Mouse (Mus musculus) thymus, postnatal 14 days (tissue): ENCODE measurements around the gene Ccdc183.
A peak's percentile ranks its signal among the peaks of the same experiment; 100 is the strongest.

Experiments
- DNase-seq: peaks from one replicate; pipeline ENCODE4 v3.0.0; 2021

Ccdc183 gene

DNA sequence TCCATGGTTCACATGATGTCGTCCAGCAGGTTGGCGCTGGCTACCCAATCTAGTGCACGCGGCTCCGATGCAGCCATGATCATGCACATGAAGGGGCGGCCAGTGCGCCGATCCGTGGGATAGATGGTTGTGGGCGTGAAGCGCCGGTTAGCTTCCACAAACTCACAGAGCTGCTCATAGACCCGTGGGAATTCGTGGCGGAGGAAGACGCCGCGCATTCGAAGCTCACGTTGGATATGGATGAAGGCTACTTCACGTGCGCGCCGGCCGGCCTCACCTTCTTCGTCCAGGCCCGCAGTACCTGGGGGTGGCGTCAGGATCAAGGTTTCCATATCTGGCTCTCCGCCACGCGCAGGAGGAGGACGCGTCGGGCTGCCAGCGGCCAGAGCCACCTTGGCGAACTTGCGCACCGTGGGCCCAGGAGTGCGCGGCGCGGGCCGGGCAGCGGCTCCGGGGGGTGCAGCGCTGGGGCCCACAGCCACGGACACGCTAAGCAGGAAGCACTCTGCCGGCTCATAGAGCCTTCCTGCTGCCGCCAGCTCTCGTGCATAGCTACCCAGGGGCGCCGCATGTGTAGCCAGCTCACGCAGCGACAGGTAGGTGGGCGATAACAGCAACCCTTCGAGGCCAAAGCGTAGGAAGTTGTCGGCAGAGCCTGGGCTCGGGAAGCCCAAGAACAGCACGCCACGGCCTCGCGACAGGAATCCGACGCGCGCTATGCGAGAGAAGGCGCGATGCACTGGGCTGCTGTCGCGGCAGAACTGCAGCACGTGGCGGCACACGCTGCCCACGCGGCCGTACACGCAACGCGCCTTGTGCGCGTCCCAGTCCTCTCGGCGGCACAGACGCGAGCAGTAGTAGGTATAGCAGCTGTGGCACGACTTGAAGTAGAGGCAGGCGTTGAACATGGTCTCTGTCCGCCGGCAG, 40.2 kb downstream of the Ccdc183 start:
- DNase-seq: peak; percentile 31

DNA sequence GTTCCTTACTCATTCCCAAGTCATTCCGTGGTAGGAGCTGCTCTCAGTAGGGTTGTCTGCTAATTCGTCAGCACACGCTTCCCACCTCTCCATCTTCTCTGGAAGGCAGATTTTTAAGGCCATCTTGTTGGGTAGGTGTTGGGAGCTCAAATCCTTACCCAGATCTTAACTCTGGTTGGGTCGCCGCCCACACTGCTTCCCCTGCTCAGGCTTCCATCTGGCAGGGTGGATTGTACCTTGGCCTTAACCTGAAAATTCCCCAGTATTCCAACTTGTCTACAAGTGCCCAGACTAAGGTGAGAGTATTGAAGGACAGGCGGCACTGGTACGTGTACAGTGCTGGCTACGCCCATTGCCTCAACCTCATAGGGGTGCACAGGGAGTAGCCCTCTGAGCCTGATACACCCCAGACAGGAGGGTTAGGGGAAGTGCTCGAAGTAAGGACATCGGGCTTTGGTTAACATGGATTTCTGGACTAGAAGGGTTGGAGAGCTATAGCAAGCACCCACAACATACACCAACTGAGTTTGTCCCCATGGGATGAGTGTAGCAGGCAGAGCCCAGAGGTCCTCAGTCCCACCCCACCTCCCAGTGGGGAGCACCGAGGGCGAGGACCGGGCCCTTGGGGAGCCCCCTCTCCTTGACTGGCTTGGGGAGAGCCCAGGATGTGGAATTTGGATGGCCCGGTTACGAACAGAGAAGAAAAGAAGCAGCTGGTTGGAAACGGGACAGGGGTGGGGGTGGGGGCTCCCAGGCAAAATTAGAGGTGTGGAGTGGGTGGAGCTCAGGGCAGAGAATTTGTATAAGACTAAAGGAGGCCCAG, 41.2 kb downstream of the Ccdc183 start:
- no peak for DNase-seq

DNA sequence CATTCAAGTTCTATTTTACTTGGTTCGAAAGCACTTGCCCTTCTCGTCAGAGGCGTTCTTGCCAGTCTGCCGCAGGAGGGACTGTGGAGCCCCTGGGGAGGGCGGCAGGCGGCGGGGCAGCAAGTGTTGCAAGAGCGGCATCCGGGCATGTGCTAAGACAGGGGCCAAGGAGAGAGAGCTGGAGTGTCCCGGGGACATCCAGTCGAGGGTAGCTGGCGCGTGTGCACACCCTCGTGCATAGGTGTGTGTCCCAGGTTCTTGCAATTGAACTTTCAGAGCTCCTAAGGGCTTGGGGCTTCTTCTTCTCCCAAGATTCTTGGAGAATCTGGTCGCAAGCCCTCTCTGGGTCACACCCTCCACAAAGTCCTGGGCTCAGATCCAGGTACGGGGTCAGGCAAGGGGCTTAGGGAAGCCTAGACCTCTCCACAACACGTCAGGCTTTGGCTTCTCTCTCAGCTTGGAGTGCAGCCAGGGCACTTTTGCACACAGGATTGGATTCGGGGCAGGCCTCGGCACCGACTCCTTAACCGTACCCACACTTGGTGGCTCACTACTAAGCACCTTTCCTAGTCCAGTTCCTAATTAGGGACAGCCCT, 41.9 kb downstream of the Ccdc183 start:
- peak; percentile 78 for DNase-seq

DNA sequence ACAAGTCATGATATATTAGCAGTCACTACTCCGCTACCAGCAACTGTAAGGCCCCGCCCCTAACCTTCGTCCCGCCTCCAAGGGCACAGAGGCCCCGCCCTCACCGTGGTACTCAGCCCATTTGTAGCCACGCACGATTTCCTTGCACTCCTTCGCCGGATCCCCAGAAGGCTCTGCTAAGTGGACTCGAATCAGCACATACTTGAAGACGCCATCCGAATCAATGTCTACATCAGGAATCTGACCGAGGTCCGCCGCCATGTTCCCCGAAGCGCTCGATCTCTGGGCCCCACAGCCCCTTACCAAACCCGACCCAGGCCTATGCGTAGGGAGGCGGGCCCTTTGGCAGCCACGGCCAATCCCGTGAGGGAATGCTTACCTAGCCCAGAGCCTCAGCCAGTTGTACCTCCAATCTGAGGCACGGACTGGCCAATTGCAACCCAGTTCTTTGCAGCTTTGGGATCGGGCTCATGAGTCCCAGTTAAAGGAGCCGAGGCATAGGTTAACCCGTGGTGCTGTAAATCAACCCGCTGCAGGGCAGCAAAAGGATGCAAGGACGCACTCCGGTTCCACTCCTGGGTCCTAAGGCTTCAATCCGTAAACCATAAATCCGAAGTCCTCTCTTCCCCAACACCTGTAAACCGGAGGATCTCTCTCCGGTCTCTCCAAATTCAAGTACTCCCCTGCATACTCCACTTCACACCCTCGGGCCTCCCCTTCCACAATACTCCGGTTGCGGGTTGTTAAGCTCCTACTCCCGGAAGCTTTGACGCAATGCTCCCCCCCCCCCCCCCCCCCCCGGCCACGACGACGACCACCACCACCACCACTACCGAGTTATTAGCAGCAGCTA, 42.7 kb downstream of the Ccdc183 start, which contains the start of the genes Mamdc4 and Phpt1:
TSS of gene Mamdc4 (minus strand) at position 267 of the 853 bp plus-strand sequence.
TSS of gene Phpt1 (minus strand) at position 646 of the 853 bp plus-strand sequence.
- DNase-seq: peak; percentile 96

DNA sequence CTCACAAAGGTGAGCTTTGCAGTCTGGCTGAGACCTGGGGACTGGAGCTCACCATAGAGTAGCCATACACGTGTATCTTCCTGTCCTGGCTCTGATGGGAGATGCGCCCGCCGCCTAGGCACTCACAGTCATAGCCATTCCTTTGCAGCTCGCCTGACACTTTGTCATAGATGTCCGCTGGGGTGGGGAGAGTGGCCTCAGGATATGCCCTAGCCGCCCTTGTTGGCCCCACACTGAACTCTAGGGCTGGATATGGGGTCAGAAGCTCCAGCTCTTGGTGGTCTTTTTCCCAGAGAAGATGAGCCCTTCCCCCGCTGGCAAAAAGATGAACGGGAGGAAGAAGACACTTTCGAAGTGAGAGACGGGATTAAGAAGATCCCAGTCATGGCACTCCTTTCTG, 43.3 kb downstream of the Ccdc183 start:
- no peak for DNase-seq

DNA sequence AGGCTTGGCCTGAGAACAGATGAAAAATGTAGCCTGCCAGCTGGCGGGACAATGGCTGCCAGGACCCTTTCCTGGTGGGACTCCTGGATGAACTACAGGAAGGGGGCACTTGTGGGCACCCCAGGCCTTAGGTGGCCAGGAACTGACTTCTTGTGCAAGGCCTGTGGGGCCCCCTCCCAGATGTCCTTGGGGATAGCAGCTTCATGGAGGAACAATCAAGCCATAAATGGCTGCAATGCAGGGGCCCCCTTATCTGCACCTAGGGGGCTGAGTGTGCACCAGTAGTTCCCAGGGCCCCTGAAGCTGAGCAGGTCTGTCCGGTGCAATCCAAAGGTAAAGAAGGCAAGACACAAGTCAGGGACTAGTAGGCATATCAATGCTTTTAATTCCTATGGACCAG, 44.4 kb downstream of the Ccdc183 start:
- no peak for DNase-seq

DNA sequence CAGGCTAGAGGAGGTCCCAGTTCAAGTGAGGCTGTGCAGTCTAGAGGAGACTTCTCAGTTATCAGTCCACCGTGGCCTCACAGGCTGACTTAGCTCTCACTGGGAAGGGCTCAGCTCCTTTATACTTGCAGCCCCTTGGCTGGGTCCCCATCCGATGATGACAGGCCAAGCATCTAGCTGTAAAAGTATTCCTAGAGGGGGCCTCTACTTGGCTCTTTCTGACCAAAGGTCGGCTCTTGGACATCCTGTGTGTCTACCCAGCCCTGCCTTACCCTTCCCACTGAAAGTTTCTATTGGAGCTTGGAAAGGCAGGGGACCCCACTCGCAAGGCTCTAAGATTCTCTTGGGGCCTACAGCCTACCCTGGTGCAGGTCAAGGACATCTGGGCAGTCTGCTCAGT, 46.3 kb downstream of the Ccdc183 start:
- no peak for DNase-seq

DNA sequence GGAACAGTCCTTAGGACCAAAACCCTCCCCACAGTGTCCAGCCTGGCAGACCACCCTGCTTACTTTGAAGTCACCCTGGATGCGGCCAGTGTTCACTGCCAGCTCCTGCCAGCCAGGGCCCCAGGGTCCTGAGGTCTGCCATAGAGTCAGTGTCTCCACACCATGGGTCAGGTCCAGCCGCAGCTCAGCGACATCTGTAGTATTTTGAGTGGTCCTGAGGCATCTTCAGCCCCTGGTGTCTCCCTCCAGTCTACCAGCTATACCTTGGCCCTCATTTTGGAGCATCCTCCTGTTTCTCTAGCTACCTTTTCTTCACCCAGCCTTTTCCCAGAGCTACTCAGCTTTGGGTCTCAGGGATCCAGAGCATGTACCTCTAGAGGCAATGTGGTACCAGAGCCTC, 48.2 kb downstream of the Ccdc183 start:
- DNase-seq: no peak

DNA sequence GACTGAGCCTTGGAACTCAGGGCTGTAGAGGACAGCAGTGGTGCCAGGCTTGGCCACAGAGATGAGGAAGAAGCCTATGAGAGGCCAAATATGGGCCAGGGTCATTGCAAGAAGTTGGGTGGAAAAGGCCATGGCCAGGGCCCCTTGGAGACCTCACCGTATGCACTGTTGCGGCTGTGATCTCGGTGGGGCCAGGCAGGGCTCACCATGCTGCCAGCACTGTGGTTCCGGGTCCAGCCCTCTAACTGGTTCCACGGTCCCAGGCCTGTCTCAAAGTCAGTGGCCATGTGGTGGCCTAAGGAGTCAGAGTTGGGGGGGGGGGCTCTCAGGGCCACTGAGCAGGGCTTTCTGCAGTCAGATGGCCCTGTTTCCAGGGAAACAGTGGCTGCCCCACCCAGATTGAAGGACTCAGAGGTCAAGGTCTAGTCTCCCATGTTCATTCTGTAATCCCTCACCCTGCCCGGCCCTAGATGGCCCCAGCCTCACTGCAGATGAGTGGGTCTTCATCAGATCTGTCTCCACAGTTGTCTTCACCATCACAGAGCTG, 48.9 kb downstream of the Ccdc183 start:
- no peak for DNase-seq

DNA sequence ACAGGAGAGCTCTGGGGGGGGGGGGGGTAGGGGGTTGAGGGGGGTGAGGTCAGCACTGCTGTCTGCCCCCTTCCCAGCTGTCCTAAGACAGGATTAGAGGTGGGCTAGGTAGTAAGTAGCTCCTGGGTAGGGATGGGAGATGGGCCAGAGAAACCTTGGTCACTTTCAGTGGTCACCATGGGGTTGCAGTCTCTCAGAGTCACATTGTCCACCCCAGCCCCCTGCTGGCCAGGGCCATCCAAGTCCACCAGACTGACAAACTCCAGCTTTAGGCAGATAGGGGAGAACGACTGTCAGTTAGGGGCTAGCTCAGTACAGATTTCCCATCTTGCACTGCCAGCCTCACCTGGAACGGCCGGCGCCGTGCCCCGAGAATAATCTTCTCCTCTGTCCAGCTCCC, 50.9 kb downstream of the Ccdc183 start:
- no peak for DNase-seq

DNA sequence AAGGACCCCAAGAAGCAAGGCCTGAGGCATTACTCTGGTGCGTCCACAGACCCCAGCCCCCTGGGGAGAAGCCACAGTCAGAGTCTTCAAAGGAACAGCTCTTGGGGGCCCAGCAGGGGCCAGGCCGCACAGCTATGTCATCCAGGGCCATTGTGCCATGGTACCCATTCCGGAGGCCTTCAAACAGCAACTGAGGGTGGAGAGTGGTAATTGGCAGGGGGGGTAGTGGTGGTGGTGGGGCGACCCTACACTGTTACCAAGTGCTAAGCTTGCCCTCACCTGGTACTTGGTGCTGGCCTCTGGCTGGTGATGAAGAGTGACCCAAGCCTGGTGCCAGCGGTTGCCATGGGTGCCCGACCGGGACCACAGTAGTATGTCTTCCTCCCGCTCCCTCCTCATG, 51.7 kb downstream of the Ccdc183 start:
- DNase-seq: no peak

DNA sequence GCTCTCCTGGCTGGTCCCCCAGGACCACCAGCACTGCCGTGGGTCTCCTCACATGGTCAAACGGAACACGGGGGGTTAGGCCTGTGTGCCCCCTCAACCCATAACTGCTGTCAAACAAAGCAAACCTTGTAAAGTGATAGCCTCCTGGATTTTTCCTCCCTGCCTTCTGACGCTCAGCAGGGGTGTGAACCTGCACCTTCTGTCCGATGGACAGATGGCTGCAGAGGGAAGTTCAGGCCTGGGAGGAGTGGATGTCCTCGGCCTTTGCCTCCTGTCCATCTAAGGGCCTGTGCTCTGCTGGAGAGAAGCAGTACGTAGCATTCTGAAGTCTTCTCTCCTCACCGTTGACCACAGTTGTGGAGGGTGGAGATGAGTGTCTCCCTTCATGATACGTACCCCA, 55.5 kb downstream of the Ccdc183 start:
- no peak for DNase-seq

DNA sequence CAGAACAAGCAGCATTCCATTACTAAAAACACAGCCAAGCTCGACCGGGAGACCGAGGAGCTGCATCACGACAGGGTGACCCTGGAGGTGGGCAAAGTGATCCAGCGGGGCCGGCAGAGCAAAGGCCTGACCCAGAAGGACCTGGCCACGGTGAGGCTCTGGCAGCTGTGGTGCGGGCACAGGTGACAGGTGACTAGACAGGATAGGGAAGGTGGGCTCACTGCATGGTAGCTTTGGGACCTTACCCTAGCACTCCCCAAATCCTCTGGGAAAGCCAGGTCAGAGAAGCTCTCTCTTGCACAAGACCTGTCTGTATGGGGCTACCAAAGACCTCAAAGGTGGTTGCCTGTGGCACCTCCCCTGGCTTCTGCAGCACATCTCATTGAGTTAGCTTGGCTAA, 56.9 kb downstream of the Ccdc183 start:
- DNase-seq: no peak

DNA sequence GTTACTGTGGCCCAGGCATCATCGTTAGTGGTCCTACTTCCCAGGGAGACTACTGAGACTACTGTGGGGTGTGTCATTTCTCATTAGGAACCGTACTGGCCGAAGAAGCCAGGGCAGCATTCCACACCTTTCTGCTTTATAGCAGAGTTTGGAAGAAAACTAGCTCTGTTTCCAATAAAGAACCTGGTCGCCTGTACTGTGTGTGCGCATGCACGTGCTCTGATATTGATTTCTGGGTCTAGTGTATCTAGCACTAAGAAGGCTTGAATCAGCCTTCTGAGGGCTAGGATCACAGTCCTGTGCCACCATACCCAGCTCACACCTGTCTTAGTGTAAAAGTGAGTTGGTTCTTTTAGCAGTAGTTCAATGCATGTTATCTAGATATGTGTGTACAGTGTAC, 58.7 kb downstream of the Ccdc183 start:
- DNase-seq: no peak
